Mouse (Mus musculus) bone marrow macrophage, adult 2 months (primary cell): ENCODE data around the gene Slc35e4.

Source experiments
- CTCF ChIP-seq: IDR thresholded peaks from 2 replicates; pipeline ENCODE4 v1.5.1; 2012; ENCODE audit warnings: low read depth, mild to moderate bottlenecking, low read length, moderate library complexity
- POLR2A ChIP-seq: IDR thresholded peaks from 2 replicates; pipeline ENCODE4 v1.6.1; 2012; ENCODE audit warnings: mild to moderate bottlenecking, low read depth, low read length, borderline replicate concordance

- no peak for TF ChIP-seq POLR2A
- TF ChIP-seq CTCF = no peak
Observed at GRCm38 (mm10) chr11:3935135-3935534, 20.7 kb upstream of the Slc35e4 start.
